Mouse (Mus musculus): ENCODE results near the gene Dbil5.

- TF ChIP-seq CTCF (IDR thresholded peaks at IDR 0.05) (no peak), POLR2A (IDR thresholded peaks at IDR 0.05; ENCODE audit: insufficient read depth, low read depth, low read length) (no peak), EP300 (IDR thresholded peaks at IDR 0.05; ENCODE audit: insufficient read depth, low read depth, low read length) (no peak)
Observed at GRCm38 (mm10) chr11:76225051-76225450, 7.6 kb downstream of the Dbil5 start.
